Mouse (Mus musculus) neural tube, embryonic 10.5 days (tissue): Measurements from ENCODE around the gene Snap91.
A peak's percentile ranks its signal among the peaks of the same experiment; 100 is the strongest.

Experiments used
- DNase-seq: peaks from one replicate; pipeline ENCODE4 v3.0.0-alpha.2; 2017; ENCODE audit warnings: low spot score; ENCODE audit errors: extremely low spot score

Snap91 gene

GRCm38 (mm10) chr9:86745926-86746581 lies 134.4 kb downstream of the Snap91 start:
- DNase-seq, result peak; percentile 33

GRCm38 (mm10) chr9:86744041-86744440 lies 136.4 kb downstream of the Snap91 start:
- no peak for DNase-seq

- DNase-seq, result peak; percentile 60
Observed at GRCm38 (mm10) chr9:86742959-86743911, 137.2 kb downstream of the Snap91 start, which contains the start of gene Prss35. TSS of gene Prss35 (plus strand) at chr9:86743649.

- no peak for DNase-seq
Observed at GRCm38 (mm10) chr9:86739971-86740370, 140.5 kb downstream of the Snap91 start.

GRCm38 (mm10) chr9:86738801-86739200 lies 141.7 kb downstream of the Snap91 start:
- DNase-seq, result no peak

GRCm38 (mm10) chr9:86738067-86738466 lies 142.4 kb downstream of the Snap91 start:
- DNase-seq, result no peak

GRCm38 (mm10) chr9:86736991-86737390 lies 143.5 kb downstream of the Snap91 start:
- DNase-seq, result no peak

GRCm38 (mm10) chr9:86734795-86735194 lies 145.7 kb downstream of the Snap91 start:
- DNase-seq, result no peak

GRCm38 (mm10) chr9:86734357-86734756 lies 146.1 kb downstream of the Snap91 start:
- DNase-seq, result no peak

- no peak for DNase-seq
Observed at GRCm38 (mm10) chr9:86729811-86730210, 150.6 kb downstream of the Snap91 start.

GRCm38 (mm10) chr9:86729084-86729483 lies 151.4 kb downstream of the Snap91 start:
- no peak for DNase-seq

GRCm38 (mm10) chr9:86728214-86728814 lies 152.1 kb downstream of the Snap91 start:
- no peak for DNase-seq

- DNase-seq, result no peak
Observed at GRCm38 (mm10) chr9:86726381-86726720, 154.1 kb downstream of the Snap91 start.

GRCm38 (mm10) chr9:86725604-86726380 lies 154.7 kb downstream of the Snap91 start:
- DNase-seq, result no peak

- DNase-seq, result no peak
Observed at GRCm38 (mm10) chr9:86725066-86725465, 155.4 kb downstream of the Snap91 start.

GRCm38 (mm10) chr9:86720794-86721193 lies 159.7 kb downstream of the Snap91 start:
- DNase-seq, result no peak

GRCm38 (mm10) chr9:86720227-86720626 lies 160.2 kb downstream of the Snap91 start:
- no peak for DNase-seq

- no peak for DNase-seq
Observed at GRCm38 (mm10) chr9:86717119-86717518, 163.3 kb downstream of the Snap91 start.

- DNase-seq, result no peak
Observed at GRCm38 (mm10) chr9:86716540-86716939, 163.9 kb downstream of the Snap91 start.
